Mouse (Mus musculus) erythroblast, embryonic 14.5 days (primary cell): ENCODE data around the gene Kcne2.

Source experiments
- GATA1 ChIP-seq: IDR thresholded peaks from 2 replicates; pipeline ENCODE4 v1.6.1; 2012; ENCODE audit warnings: low read length, inconsistent platforms, mixed read lengths
- TAL1 ChIP-seq: IDR thresholded peaks from 3 replicates; pipeline ENCODE4 v1.6.1; 2012; ENCODE audit warnings: low read length, inconsistent platforms, mixed read lengths

GRCm38 (mm10) chr16:92305519-92305918 lies 13.3 kb downstream of the Kcne2 start:
- TF ChIP-seq GATA1: no peak
- TF ChIP-seq TAL1: no peak
